ENCODE assay signal across 20 mouse cellular contexts in the genomic region with DNA sequence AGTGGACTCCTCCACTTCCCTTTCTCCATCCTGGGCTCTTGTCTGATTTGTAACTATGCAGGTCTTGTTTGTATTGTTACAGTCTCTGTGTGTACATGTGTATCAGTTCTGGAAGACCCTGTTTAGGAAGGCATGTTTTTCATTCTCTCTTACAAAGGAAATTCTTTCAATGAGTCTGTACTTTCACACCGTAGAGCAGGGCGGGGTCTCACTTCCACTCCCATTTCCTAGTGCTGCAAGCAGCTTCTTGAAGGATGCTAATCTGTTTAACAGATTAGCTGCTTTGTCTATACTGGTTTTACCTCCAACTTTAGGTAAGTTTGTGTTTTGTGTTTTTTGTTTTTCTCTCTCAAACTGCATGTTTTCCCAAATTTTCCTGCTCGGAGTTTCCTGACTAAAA.
A peak's percentile ranks its signal among the peaks of the same experiment; 100 is the strongest.
DNase-seq lines count a peak whose midpoint lies in the region; ATAC-seq and TF ChIP-seq lines count a peak whose summit lies in the region.
"Had no signal": no experiment of that assay in that cellular context is flagged by ENCODE, and none has a peak within 500 bp of the region (broad histone marks: within the 10 kb centered on the region; RNA-seq: fewer than 3 reads in every experiment).

No protein-coding gene starts in this region.

- peak; percentile 19 to 38 for DNase-seq in heart, adult 2 months
- DNase-seq in heart, adult 9 months (ENCODE audit: low spot score in 2 of 2): no peak
- no peak for DNase-seq in lung, postnatal 0 days (ENCODE audit: low spot score)
- DNase-seq in lung, postnatal 25 days (ENCODE audit: low spot score): no peak
- DNase-seq in midbrain, embryonic 11.5 days (ENCODE audit: low spot score, missing footprints): no peak
- DNase-seq: adrenal gland, postnatal 25 days; cerebellum, adult 11-12 months; cerebellum, adult 9-10 months; cerebellum, postnatal 25 days; gastrocnemius, postnatal 10 days; heart, postnatal 14 days had no signal

- no peaks in the 10 kb centered on the region for H3K9me3 ChIP-seq in lung, postnatal 0 days (ENCODE audit: low read length)
- no peaks in the 10 kb centered on the region for H3K9me3 ChIP-seq in midbrain, embryonic 11.5 days (ENCODE audit: control insufficient read depth, low read length)
- H3K9me3 ChIP-seq: embryonic facial prominence, embryonic 12.5 days; forebrain, embryonic 15.5 days; heart, embryonic 10.5 days; hindbrain, embryonic 15.5 days had no signal

- TF ChIP-seq EP300 in heart, adult 2 months (IDR thresholded peaks at IDR 0.05; ENCODE audit: insufficient read depth, low read depth, low read length): peak; percentile 85; the same call in 1 of the 2 replicates
- peak; percentile 29; the same call in 1 of the 2 replicates for TF ChIP-seq EP300 in lung, postnatal 0 days (IDR thresholded peaks at IDR 0.05)

- no peak for ATAC-seq in lung, postnatal 0 days
- no peak for ATAC-seq in cerebellum, adult (ENCODE audit: insufficient number of reproducible peaks, low FRiP score, low TSS enrichment)
- no peak for ATAC-seq in midbrain, embryonic 11.5 days (ENCODE audit: low FRiP score)
- ATAC-seq: activated CD4-positive, CD25-positive, alpha-beta regulatory T cell, adult 4 months; forebrain, embryonic 15.5 days; inflammation-experienced regulatory T-cells, adult 6 months; intestine, postnatal 0 days had no signal

- no peak overlapping the region for H3K4me2 ChIP-seq in lung, postnatal 0 days (replicated peaks; ENCODE audit: low read depth, low read length)
- H3K4me2 ChIP-seq in midbrain, embryonic 11.5 days: no peak overlapping the region
- H3K4me2 ChIP-seq: embryonic facial prominence, embryonic 12.5 days; forebrain, embryonic 15.5 days; hindbrain, embryonic 15.5 days had no signal

- intact Hi-C loops in heart, adult 2 months (cut with DNase I): loop anchor here (5.0 kb wide), 2 partner anchors 195 to 295 kb away; no protein-coding TSS in a partner anchor

- TF ChIP-seq POLR2A in heart, adult 2 months (IDR thresholded peaks at IDR 0.05; ENCODE audit: insufficient read depth, low read depth, low read length): no peak

- H3K4me3 ChIP-seq in heart, adult 2 months: no peak overlapping the region
- no peak overlapping the region for H3K4me3 ChIP-seq in lung, postnatal 0 days (ENCODE audit: low read depth, low read length)
- H3K4me3 ChIP-seq in brown adipose tissue, adult 24 weeks (ENCODE audit: insufficient read depth, low read depth, low read length): no peak overlapping the region
- H3K4me3 ChIP-seq in midbrain, embryonic 11.5 days (ENCODE audit: low read depth, low read length): no peak overlapping the region
- H3K4me3 ChIP-seq: embryonic facial prominence, embryonic 12.5 days; forebrain, embryonic 15.5 days; heart, embryonic 10.5 days; hindbrain, embryonic 15.5 days had no signal

- peak overlapping the region; percentile 73 for H3K27ac ChIP-seq in heart, adult 2 months
- H3K27ac ChIP-seq in lung, postnatal 0 days (ENCODE audit: low read length): no peak overlapping the region
- H3K27ac ChIP-seq in brown adipose tissue, adult 24 weeks (replicated peaks; ENCODE audit: low read depth, low read length): peak overlapping the region; percentile 55
- no peak overlapping the region for H3K27ac ChIP-seq in midbrain, embryonic 11.5 days (ENCODE audit: low read depth, low read length)
- H3K27ac ChIP-seq: embryonic facial prominence, embryonic 12.5 days; forebrain, embryonic 15.5 days; heart, embryonic 10.5 days; hindbrain, embryonic 15.5 days had no signal

- peaks cover 17% of the 10 kb centered on the region for H3K4me1 ChIP-seq in heart, adult 2 months (ENCODE audit: control insufficient read depth, insufficient read depth, low read length)
- H3K4me1 ChIP-seq in lung, postnatal 0 days (ENCODE audit: insufficient read depth, low read depth, low read length): peaks cover 8% of the 10 kb centered on the region
- peaks cover 34% of the 10 kb centered on the region for H3K4me1 ChIP-seq in brown adipose tissue, adult 24 weeks (ENCODE audit: control insufficient read depth, insufficient read depth, insufficient read length, low read length)
- peaks cover 12% of the 10 kb centered on the region for H3K4me1 ChIP-seq in midbrain, embryonic 11.5 days (ENCODE audit: control insufficient read depth, insufficient read depth, low read length)

- TF ChIP-seq CTCF in heart, adult 2 months (IDR thresholded peaks at IDR 0.05): no peak
- no peak for TF ChIP-seq CTCF in lung, postnatal 0 days (IDR thresholded peaks at IDR 0.05)

- H3K79me2 ChIP-seq in heart, adult 2 months (replicated peaks; ENCODE audit: control insufficient read depth, insufficient read depth, low read length): no peaks in the 10 kb centered on the region

- H3K36me3 ChIP-seq in heart, adult 2 months (ENCODE audit: control insufficient read depth, insufficient read depth, low read length): peaks cover 3% of the 10 kb centered on the region; the same call in 1 of the 2 replicates
- no peaks in the 10 kb centered on the region for H3K36me3 ChIP-seq in lung, postnatal 0 days (ENCODE audit: insufficient read depth, low read length)
- H3K36me3 ChIP-seq in midbrain, embryonic 11.5 days (ENCODE audit: control insufficient read depth, insufficient read depth, low read length): no peaks in the 10 kb centered on the region
- H3K36me3 ChIP-seq: embryonic facial prominence, embryonic 12.5 days; forebrain, embryonic 15.5 days; heart, embryonic 10.5 days; hindbrain, embryonic 15.5 days had no signal

- H3K27me3 ChIP-seq in heart, adult 2 months (ENCODE audit: control insufficient read depth, insufficient read depth, low read length): no peaks in the 10 kb centered on the region
- no peaks in the 10 kb centered on the region for H3K27me3 ChIP-seq in lung, postnatal 0 days (replicated peaks; ENCODE audit: insufficient read depth, low read length)
- no peaks in the 10 kb centered on the region for H3K27me3 ChIP-seq in midbrain, embryonic 11.5 days (ENCODE audit: control insufficient read depth, insufficient read depth, low read length)
- H3K27me3 ChIP-seq: embryonic facial prominence, embryonic 12.5 days; forebrain, embryonic 15.5 days; hindbrain, embryonic 15.5 days had no signal

- H3K9ac ChIP-seq in heart, adult 2 months (ENCODE audit: low read depth, low read length): no peak overlapping the region
- H3K9ac ChIP-seq in lung, postnatal 0 days (replicated peaks; ENCODE audit: low read depth): no peak overlapping the region
- H3K9ac ChIP-seq in midbrain, embryonic 11.5 days (ENCODE audit: low read length): no peak overlapping the region
- H3K9ac ChIP-seq: embryonic facial prominence, embryonic 12.5 days; forebrain, embryonic 15.5 days; hindbrain, embryonic 15.5 days had no signal

- WGBS in heart, adult 2 months: 51% methylated on average over 3 of the region's 3 CpGs
- 63% methylated on average over 3 of the region's 3 CpGs for WGBS in lung, postnatal 0 days
- WGBS in midbrain, embryonic 11.5 days: 83% methylated on average over 3 of the region's 3 CpGs

Comparison
In these comparisons a context has a peak if more than half of its experiments do, and no peak if none do; other contexts are left out.
1. DNase-seq: peak in heart, adult 2 months (2 of 2); none in heart, adult 9 months (0 of 2), lung, postnatal 0 days (single experiment), lung, postnatal 25 days (single experiment) and midbrain, embryonic 11.5 days (single experiment).
2. H3K27ac ChIP-seq: peak in heart, adult 2 months (single experiment) and brown adipose tissue, adult 24 weeks (single experiment); none in lung, postnatal 0 days (single experiment) and midbrain, embryonic 11.5 days (single experiment).